Mouse (Mus musculus) lung, postnatal 0 days (tissue): ENCODE measurements around the gene Fnbp1.

Experiments
- CTCF ChIP-seq: IDR thresholded peaks from 2 replicates; pipeline ENCODE4 v1.5.1; 2016; ENCODE audit warnings: antibody characterized with exemption, mild to moderate bottlenecking
- EP300 ChIP-seq: IDR thresholded peaks from 2 replicates; pipeline ENCODE4 v1.6.1; 2016; ENCODE audit warnings: antibody characterized with exemption, mild to moderate bottlenecking, control low read depth

DNA sequence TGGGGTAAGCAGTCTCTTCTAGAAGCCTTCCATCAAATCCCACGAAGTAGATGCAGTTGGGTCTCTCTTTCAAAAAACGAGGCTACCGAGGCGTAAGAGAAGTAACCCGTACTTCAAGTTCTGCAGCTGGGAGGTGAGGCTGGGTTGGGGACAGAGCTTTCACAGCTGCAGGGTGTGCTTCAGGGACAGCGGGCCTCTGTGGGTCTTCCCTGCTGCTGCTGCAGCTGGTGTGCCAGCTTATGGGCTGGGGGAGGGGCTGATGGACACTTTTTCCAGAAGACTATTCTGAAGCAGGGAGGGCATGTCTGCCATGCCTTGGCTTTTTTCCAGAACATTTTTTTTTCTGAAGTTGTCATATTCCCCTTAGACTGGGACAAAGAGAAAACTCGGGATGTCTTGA, 158.8 kb downstream of the Fnbp1 start:
- TF ChIP-seq CTCF (no peak), EP300 (no peak)
